Mouse (Mus musculus) kidney, postnatal 4 days (tissue): ENCODE results near the gene Cep112.
A peak's percentile ranks its signal among the peaks of the same experiment; 100 is the strongest.

Source experiments
- DNase-seq, 2 experiments: peaks; one replicate each; pipeline ENCODE4 v3.0.0; 2021; ENCODE audit warnings: mixed read lengths in 2 of 2

Gene Cep112

GRCm38 (mm10) chr11:108881662-108882061 is 456.7 kb downstream of the Cep112 start:
- no peak for DNase-seq

- no peak for DNase-seq
These were observed 460.4 kb downstream of the Cep112 start for GRCm38 (mm10) chr11:108885276-108885896.

GRCm38 (mm10) chr11:108886060-108886459 is 461.1 kb downstream of the Cep112 start:
- DNase-seq = no peak

- peak; percentile 45 to 56 for DNase-seq
These were observed 464.1 kb downstream of the Cep112 start for GRCm38 (mm10) chr11:108889121-108889520.

GRCm38 (mm10) chr11:108890544-108890943 is 465.6 kb downstream of the Cep112 start:
- peak in 1 of 2 experiments; percentile 12 for DNase-seq

GRCm38 (mm10) chr11:108891111-108891870 is 466.3 kb downstream of the Cep112 start:
- peak; percentile 75 to 81 for DNase-seq

- DNase-seq = peak; percentile 40 to 52
These were observed 466.9 kb downstream of the Cep112 start for GRCm38 (mm10) chr11:108891871-108892380.

GRCm38 (mm10) chr11:108892406-108892805 is 467.4 kb downstream of the Cep112 start:
- peak; percentile 24 to 31 for DNase-seq

- DNase-seq = no peak
These were observed 468.3 kb downstream of the Cep112 start for GRCm38 (mm10) chr11:108893232-108893790.

- no peak for DNase-seq
These were observed 469.0 kb downstream of the Cep112 start for GRCm38 (mm10) chr11:108893855-108894510.

GRCm38 (mm10) chr11:108897034-108897433 is 472.0 kb downstream of the Cep112 start:
- no peak for DNase-seq

- no peak for DNase-seq
These were observed 473.1 kb downstream of the Cep112 start for GRCm38 (mm10) chr11:108898063-108898462.

GRCm38 (mm10) chr11:108898483-108898882 is 473.5 kb downstream of the Cep112 start:
- DNase-seq = no peak

- no peak for DNase-seq
These were observed 475.9 kb downstream of the Cep112 start for GRCm38 (mm10) chr11:108900718-108901488.

GRCm38 (mm10) chr11:108901670-108902069 is 476.7 kb downstream of the Cep112 start:
- DNase-seq = no peak

GRCm38 (mm10) chr11:108902303-108902702 is 477.3 kb downstream of the Cep112 start:
- no peak for DNase-seq

GRCm38 (mm10) chr11:108906590-108907254 is 481.7 kb downstream of the Cep112 start:
- DNase-seq = no peak

- no peak for DNase-seq
These were observed 484.6 kb downstream of the Cep112 start for GRCm38 (mm10) chr11:108909396-108910195.
